Mouse (Mus musculus): ENCODE measurements around the gene Wdr48.

Gene Wdr48

DNA sequence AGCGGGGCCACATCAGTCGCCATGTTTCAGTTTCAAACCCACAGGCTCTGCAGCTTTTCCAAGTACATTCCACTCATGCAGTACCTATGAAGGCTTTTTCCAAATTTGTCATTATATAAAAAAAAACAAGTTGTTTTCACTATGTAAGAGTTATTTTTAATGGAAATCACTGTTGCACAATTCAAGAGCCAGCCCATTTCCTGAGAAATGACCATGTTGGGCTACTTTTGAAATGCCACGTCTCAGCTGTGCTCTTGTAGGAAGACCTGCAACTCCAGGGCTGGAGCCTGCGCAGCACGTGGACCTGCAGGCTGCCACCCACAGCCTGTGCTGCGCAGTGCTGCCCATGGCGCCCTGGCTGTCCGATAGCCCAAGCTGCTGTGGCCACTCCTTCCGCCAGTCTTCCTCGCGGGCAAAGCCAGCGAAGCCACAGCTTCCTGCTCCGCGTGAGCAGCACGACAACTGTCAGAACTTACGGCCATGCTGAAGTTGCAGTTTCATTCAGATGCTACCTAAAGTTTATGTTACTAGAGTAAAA, 30.5 kb downstream of the Wdr48 start:
- CTCF ChIA-PET, result interaction anchor here (0.7 kb wide), 1 partner anchor 10 kb away, joined by 7 read pairs; no protein-coding TSS in a partner anchor

DNA sequence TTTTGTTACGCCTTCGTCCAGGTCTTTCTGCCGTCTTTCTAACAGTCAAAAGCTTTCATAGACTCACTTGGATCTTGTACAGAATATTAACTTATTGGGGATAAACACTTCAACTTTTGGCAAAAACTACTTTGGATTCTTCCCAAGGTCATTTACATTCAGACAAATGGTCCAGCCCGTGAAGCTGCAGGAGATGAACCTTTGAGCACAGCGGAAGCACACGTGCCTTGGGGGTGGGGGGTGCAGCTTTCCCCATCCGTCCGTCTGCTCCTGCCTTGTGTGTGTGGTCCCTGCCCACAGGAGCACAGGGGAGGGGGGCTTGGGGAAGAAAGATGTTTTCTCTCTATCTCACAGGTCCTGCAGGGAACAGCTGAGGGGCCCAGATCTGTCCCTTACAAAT, 31.1 kb downstream of the Wdr48 start:
- CTCF ChIA-PET, result interaction anchor here (0.7 kb wide), 1 partner anchor 10 kb away, joined by 7 read pairs; no protein-coding TSS in a partner anchor

DNA sequence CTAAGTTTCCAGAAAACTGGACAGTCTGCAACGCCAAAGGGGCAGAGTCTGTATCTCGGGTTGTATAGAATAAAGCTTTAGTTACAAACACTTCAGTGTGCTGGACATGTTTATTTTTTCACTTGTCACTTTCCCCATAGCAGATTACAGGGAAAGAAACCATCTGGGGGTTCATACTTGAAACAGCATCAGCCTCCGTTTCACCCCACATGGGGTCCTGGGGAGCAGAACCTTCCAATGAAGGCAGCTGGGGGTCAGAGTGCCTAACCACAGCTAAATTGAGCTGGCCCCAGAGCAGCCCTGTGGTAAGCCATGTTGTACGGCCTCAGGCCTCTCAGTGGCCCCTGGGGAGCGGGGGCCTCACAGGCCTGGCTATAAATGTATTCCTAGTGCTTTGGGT, 31.8 kb downstream of the Wdr48 start:
- CTCF ChIA-PET, result no interaction called here

DNA sequence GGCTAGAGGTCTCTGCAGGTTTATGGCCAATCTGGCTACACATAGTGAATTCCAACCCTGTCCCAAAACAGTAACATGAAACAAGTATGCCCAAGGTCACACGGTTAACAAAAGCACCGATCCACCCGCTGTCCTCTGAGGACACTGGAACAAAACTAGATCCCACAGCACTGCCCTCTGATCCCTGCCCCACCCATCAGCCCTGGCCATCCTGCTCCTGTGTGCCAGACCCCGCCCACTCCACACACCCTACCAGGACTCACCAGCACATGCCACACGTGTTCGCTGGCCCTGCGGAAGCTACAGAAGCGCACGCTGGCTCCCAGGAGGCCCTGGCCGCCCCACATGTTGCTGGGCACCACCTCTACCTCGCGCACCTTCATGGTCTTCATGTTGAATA, 37.7 kb downstream of the Wdr48 start:
- CTCF ChIA-PET, result no interaction called here

DNA sequence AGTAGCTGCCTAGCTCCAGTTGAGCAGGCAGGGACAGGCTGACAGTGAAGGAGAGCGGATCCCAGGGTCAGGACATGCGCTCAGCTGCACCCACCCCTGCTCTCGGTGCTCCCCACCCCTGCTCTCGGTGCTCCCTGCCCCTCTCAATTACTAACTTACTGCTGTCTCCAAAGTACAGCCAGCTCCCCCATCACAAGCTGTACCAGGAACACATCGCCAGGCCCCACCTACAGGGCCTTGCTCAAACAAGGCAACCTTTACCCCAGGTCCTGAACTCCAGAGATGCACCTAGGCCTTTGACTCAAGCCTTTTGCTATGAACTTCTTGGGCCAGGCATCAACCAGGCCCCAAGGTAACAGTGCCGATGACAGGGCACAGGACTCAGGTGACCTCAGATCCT, 39.0 kb downstream of the Wdr48 start:
- CTCF ChIA-PET, result interaction anchor here (0.5 to 0.7 kb wide), 2 partner anchors 78 to 105 kb away, joined by 4 to 7 read pairs; no protein-coding TSS in a partner anchor

DNA sequence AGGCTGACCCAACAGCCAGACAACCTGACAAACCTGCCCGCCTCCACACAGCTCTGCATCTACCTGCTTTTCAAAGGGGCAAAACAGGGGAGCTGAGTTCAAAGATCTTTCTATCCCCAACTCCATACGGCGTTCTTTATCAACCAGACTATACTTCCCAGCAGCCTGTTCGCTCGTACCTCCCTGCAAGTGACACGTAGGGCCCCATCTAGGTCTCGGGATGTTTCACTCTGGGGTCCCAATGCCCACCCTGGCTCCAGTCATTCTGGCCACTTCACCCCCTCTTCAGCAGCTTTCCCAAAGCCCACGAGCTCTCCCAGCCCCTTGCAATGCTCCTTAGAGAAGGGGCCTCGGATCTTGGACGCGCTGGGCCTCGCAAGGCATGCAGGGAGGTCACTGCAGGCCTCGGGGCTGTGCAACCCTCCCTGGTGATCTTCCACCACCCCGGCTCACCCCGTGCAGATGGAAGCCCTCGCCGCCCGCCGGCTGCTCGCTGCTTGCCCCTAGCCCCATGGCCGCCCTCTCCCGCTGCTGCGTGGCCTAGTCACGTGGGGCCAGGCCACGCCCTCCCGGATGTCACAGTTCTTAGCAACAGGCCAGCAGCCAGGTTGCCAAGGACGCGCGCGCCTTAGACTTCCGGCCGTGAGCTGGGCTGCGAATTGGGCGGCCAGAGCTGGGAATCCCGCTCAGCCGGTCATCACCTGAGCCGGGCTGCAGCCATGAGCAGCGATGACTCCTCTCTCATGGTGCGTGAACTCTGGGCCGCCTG, 42.5 kb downstream of the Wdr48 start, which contains the start of the genes Gorasp1 and Ttc21a:
Gene Gorasp1 (minus strand): TSS at position 561 of the 769 bp plus-strand sequence.
Gene Ttc21a (plus strand): TSS at position 602 of the 769 bp plus-strand sequence.
- CTCF ChIA-PET, result no interaction called here

DNA sequence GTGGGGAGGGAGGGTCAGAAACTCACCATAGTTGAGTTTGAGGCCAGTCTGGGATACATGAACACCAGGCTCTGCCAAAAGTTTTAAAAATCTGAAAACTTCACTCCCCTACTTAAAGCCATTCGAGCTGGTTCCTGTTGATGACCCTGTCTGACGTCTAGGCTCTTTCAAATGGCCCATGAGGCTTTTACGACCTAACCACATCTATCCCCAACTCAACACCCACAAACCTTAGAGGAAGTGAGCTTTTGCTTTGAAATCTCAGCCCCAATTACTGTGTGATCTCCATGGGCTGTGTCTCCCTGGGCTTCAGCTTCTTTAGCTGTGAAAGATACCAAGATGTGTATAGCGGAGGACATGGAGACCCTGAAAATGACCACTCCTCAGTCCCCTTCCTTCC, 43.8 kb downstream of the Wdr48 start:
- CTCF ChIA-PET, result no interaction called here

DNA sequence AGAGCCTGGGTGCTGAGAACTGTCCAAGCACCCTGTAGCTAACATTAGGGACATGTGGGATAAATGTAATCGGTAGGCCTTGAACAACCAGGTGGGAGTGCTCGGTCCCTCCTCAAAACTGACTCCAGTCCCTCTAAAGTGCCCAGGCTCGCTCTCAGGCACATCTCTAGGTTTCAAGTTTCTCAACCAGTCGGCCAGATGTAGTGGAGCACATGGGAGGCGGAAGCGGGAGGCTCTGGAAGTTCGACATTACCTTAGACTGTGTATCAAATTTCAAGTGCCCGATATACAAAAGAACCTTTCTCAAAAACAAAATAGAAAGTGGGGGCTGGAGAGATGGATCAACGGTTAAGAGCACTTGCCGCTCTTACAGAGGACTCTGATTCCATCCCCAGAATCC, 45.0 kb downstream of the Wdr48 start:
- CTCF ChIA-PET, result no interaction called here

DNA sequence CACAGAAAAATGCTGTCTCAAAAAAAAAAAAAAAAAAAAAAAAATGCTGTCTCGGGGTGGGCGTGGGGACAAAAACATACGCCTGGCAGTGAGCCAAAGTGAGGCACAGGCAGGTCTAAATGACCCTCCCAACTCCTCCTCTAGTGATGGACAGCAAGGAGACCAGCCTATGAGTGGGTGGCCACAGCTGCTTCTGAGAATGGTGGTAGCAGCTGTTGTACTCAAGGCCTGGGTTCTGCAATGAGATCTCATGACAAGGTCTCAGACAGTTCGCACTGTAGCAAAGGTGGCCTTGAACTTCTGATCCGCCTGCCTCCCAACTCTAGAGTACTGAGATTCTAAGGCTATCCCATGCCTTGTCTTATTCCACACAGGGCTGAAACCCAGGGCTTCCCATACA, 46.7 kb downstream of the Wdr48 start:
- CTCF ChIA-PET, result no interaction called here

DNA sequence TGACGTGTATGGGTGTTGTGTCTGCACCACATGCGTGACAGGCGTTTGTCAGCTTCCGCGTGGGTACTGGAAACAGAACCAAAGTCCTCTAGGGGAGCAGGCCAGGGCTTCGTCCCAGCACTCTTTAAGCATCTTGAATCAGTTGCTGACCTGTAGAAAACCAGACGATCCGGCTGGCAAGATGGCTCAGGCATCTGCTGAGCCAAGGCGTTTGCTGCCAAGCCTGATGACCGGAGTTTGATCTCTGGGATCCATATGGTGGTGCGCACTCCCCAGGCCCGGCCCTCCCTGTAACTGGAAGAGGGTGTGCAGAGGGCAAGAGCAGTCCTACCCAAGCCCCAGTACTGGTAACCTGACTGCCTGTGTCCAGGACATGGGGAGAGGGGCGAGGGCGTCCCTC, 47.2 kb downstream of the Wdr48 start:
- CTCF ChIA-PET, result no interaction called here

DNA sequence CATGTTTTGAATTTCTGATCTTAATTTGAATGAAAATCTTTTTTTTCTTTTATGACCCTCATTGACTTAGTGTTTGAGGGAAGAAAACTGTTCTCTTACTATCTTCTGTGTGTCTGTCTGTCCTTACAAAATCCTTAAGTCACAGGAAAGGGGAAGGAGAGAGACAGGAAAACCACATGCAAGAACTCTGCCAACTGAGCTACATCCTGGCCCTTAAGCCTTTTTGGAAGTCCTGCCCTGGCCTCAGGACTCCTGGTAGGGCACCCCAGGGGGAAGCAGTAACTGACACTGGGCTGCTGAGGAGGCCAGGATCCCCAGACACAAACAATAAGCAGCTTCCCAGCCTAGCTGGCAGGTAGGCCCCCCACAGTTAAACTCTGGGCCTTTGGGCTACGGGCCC, 48.6 kb downstream of the Wdr48 start:
- CTCF ChIA-PET, result interaction anchor here (0.6 kb wide), 1 partner anchor 28 kb away, joined by 3 read pairs; no protein-coding TSS in a partner anchor

DNA sequence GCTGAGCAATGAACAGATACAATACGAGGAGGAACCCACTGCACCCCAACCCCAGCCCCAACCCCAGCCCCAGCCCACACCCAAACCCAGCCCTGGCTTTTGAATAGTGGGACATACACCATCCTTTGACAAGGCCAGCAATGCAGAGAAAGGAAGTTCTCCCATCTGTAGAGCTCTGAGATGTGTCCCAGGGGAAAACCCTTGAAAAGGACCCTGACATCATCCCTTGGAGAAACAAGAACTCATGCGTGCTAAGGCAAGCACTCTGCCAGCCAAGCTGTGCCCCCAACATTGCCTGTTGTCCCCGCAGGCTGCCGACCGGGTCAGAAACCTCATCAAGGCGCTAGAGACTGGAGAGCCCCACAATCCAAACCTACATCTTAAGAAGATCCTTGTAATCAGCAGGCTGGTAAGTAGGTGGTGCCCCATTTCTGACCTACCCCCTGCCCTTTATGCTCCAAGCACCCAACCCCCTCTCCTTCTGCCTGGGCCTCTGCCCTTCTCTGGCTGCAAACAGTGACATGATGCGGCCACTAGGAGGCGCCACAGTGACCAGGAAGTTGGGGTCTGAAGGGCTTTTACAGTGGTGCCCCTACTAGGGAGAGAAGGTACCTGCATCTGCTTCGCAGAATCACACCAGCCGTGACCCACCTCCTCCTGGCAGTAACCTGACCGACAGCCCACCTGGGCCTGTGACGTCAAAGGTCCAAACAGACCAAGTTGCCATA, 50.7 kb downstream of the Wdr48 start:
- CTCF ChIA-PET, result interaction anchor here (0.6 kb wide), 1 partner anchor 379 kb away, joined by 3 read pairs; no protein-coding TSS in a partner anchor

DNA sequence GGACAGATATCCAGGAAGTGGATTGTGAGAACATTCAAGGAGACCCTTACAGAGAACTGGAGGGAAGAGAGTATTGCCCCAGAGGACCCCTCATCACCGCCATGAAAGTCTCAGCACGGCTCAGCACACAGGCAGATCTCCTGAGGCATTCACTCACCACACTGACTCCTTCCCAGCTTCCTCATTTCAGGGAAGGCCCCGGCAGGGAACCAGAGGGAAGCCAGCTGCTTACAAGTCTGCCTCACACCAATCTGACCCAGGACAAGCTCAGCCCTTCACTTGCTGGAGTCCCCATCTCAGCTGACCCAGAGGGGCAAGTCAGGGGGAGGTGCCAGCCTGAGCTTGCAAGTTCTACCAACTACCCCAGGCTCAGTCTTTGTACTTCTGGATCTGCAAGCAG, 54.1 kb downstream of the Wdr48 start:
- CTCF ChIA-PET, result no interaction called here

DNA sequence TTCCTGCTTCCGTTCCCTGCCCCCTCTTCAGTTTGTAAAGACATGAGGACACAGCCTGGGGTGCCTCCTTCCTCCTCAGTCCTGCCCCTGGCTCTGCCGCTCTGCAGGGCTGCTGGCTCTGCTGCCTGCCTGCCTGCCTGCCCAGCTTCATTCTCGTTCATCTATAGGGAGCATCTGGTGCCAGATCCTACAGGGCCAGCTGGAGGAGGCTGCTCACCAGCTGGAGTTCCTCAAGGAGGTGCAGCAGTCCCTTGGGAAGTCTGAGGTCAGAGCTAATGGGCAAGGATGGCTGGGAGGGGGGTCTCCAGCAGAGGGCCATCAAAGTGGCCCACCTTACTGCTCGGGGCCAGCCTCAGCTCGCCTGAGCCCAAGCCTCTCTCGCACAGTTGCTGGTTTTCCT, 55.8 kb downstream of the Wdr48 start:
- CTCF ChIA-PET, result interaction anchor here (0.5 to 0.9 kb wide), 2 partner anchors 11 to 105 kb away, joined by 4 to 5 read pairs; no protein-coding TSS in a partner anchor

DNA sequence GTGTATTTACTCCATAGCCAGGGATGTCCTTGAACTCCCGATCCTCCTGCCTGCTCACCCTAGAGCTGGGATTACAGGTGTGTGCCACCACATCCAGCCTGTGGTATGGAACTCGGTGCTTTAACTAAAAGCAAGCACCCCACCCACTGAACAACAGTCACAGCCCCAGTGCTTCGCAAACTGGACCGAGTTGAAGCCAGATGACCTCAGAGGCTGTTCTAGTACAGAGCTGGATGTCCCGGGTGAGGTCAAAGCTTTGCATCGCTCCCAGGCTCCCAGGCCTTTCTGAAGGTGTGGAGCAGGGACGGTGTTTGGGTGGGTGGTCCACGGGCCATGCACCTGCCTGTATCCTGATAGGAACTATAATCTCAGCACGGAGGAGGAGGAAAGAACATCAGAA, 56.7 kb downstream of the Wdr48 start:
- CTCF ChIA-PET, result no interaction called here

DNA sequence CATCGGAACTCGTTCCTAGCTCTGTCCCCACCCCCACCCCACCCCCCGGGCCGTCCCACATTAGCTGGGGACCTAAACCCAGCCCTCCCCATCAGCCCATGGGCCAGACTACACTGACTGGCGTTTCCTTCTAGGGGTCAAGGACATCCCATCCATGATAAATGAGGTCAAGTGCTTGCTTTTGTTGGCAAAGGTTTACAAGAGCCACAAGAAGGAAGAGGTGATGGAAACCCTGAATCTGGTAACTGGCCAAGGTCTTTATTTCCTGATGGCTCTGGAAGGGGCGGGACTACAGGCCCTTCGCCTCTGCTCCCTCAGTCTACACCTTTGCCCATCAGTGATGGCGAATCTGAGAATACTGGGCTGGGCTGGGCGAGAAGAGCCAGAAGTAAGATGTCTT, 64.2 kb downstream of the Wdr48 start:
- CTCF ChIA-PET, result no interaction called here

DNA sequence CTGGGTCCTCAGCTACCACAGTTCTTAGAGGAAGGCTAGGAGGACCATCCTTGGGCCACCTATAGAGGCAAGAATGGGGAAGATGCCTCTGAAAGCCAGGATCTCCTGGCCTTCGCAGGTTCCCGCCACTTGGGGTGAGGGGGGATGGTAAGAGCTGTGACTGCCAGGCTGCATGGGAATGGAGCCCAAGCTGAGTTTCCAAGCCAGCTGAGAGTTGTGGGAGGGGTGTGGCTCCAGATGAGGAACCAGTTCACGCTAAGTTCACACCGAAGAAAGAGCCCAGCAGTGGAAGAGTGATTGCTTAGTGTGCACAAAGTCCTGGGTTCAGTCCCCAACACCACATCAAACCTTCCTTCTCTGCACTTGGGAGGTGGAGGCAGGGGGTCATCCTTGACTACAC, 67.5 kb downstream of the Wdr48 start:
- CTCF ChIA-PET, result interaction anchor here (0.7 kb wide), 1 partner anchor 12 kb away, joined by 3 read pairs; no protein-coding TSS in a partner anchor

DNA sequence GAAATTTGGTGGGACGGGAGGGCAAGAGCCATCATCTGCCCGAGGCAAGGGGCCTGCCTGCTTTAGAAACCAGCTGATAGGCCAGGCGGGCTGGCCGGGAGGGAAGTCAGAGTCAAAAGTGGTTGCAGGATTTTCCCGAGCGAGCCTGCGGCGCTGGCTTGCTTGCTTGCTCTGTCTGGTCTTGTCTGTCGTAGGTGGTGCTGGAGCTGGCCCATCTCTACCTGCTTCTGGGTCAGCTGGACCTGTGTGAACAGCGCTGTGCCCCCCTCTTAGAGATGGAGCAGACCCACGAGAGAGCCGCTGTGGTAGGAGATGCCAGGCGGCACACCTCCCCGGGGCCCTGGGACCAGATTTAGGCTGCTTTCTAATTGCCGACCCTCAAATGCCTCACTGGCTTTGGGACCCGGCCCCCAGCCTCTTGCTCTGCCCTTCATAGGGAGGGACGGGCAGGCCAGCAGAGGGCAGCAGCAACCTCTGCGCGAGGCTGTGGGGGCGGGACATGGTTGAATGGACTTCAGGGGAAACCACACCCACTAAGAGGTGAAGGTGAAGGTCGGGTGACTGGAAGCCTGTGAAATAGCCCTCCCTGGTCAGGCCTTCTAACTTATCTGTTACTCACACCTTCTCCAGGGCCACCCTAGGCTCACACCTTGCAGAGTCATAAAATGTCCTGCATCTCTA, 68.4 kb downstream of the Wdr48 start:
- CTCF ChIA-PET, result interaction anchor here (0.7 kb wide), 1 partner anchor 11 kb away, joined by 3 read pairs; no protein-coding TSS in a partner anchor

DNA sequence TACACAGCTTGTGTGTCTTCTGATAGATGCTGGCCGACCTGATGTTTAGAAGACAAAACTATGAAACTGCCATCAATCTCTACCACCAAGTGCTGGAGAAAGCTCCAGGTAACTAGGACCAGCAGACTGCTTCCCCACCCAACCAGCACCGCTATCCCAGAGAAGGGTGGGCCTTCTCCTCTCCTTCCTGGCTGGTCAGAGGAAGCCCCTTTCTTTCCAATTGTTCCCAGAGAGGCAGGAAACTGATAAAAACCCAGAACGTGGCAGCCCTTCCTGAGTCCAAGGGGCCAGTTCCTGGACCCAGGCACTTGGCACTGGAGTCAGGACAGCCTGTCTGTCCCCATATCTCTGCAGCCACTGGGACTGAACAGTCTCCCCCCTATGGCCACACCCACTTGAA, 69.5 kb downstream of the Wdr48 start:
- CTCF ChIA-PET, result no interaction called here

DNA sequence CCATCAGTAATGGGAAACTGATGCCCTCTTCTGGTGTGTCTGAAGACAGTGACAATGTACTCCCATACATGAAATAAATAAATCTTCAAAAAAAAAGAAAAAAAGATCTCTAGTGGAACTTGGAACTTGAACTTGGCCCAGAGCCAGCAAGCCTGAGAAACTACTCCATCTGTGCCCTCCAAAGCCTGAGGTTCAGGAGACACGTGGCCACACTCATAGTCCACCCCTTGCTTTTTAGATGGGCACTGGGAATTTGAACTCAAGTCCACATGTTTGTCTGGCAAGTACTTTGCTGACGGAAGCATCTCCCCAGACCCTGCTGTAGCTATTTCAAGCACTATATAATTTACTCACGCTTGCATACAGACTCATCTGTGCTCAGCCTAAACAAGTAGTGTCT, 70.5 kb downstream of the Wdr48 start:
- CTCF ChIA-PET, result interaction anchor here (0.5 to 1.1 kb wide), 2 partner anchors 12 to 22 kb away, joined by 4 read pairs; no protein-coding TSS in a partner anchor

DNA sequence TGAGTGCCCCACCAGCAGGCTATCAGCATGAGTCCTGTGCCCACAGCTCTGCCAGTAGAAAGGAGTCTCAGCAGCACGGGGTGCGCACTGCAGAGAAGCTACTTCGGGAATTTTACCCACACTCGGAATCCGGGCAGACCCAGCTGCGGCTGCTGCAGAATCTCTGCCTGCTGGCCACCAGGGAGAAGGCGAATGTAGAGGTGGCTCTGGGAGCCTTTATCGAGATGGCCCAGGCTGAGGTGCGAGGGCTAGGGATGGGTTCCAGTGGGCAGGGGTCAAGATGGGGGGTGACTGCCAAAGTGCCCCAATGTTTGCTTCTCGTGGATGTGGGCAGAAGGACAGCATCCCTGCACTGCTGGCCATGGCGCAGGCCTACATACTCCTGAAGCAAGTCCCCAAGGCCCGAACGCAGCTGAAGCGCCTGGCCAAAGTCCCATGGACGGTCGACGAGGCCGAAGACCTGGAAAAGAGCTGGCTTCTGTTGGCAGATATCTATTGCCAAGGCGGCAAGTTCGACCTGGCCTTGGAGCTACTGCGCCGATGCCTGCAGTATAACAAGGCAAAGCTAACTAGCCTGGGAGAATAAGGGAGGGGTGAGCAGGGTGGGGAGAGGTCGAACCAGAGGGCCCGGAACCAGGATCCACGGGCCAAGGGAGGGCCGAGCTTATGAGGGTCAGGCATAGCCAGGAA, 71.7 kb downstream of the Wdr48 start:
- CTCF ChIA-PET, result no interaction called here
